Mouse (Mus musculus): ENCODE measurements around the gene Pold1.

DNA sequence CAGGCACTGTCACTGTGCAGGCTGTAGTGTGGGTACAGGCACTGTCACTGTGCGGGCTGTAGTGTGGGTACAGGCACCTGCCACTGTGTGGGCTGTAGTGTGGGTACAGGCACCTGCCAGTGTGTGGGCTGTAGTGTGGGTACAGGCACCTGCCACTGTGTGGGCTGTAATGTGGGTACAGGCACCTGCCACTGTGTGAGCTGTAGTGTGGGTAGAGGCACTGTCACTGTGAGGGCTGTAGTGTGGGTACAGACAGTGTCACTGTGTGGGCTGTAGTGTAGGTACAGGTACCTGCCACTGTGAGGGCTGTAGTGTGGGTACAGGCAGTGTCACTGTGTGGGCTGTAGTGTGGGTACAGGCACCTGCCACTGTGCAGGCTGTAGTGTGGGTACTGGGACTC lies 64.5 kb downstream of the Pold1 start:
- TF ChIP-seq CTCF (IDR thresholded peaks at IDR 0.05; ENCODE audit: low read depth, low read length) (no peak), TAL1 (conservative IDR thresholded peaks at IDR 0.05; ENCODE audit: low read depth, low read length) (no peak), POLR2AphosphoS5 (IDR thresholded peaks at IDR 0.05; ENCODE audit: insufficient replicate concordance, low read depth, low read length) (no peak), GATA1 (IDR thresholded peaks at IDR 0.05; ENCODE audit: borderline replicate concordance, low read length) (no peak), GATA2 (IDR thresholded peaks at IDR 0.05; ENCODE audit: borderline replicate concordance, low read depth, low read length) (no peak)
